Mouse (Mus musculus) testis, adult 2 months (tissue): ENCODE measurements around the gene Smap1. TPM values are rescaled to one million over a fixed set of nuclear protein-coding genes. Genes with fewer than 3 reads are reported as not detected.

Experiments
- H3K27ac ChIP-seq: fragments of 200-500 bp; 2 replicates; pipeline ENCODE4 v1.5.1; 2012; ENCODE audit warnings: low read depth, low read length; ENCODE audit not compliant: control insufficient read depth, insufficient read depth
- H3K27me3 ChIP-seq: fragments of 200-500 bp; 2 replicates; pipeline ENCODE4 v1.6.1; 2012; ENCODE audit warnings: mild to moderate bottlenecking, low read length, moderate library complexity; ENCODE audit not compliant: control insufficient read depth, insufficient read depth
- H3K36me3 ChIP-seq: fragments of 200-500 bp; 2 replicates; pipeline ENCODE4 v1.6.1; 2012; ENCODE audit warnings: mild to moderate bottlenecking, low read length; ENCODE audit not compliant: control insufficient read depth, insufficient read depth
- H3K4me1 ChIP-seq: fragments of 200-500 bp; 2 replicates; pipeline ENCODE4 v1.6.1; 2012; ENCODE audit warnings: low read length; ENCODE audit not compliant: control insufficient read depth, insufficient read depth
- H3K4me3 ChIP-seq: fragments of 200-500 bp; 2 replicates; pipeline ENCODE4 v1.5.1; 2012; ENCODE audit warnings: low read depth, mild to moderate bottlenecking, low read length, moderate library complexity, mixed read lengths; ENCODE audit not compliant: control insufficient read depth
- CTCF ChIP-seq: fragments of 200-500 bp; IDR thresholded peaks from 2 replicates; pipeline ENCODE4 v1.5.1; 2012; ENCODE audit warnings: low read depth, mild to moderate bottlenecking, inconsistent platforms, low read length, moderate library complexity; ENCODE audit not compliant: control insufficient read depth, insufficient read depth, insufficient replicate concordance
- POLR2A ChIP-seq: fragments of 200-500 bp; IDR thresholded peaks from 2 replicates; pipeline ENCODE4 v1.6.1; 2012; ENCODE audit warnings: low read depth, mild to moderate bottlenecking, inconsistent platforms, low read length, moderate library complexity; ENCODE audit not compliant: control insufficient read depth
- polyA plus RNA-seq: library from polyadenylated mRNA; depleted of rRNA; stranded (reverse); fragments of >200 nt; gene quantifications from 2 replicates; pipeline ENCODE4 v1.2.3, GENCODE M21; 2012

The Smap1 gene
- polyA plus RNA-seq, 1 experiment, result 335 TPM

GRCm38 (mm10) chr1:23855623-23856022, 66.5 kb downstream of the Smap1 start:
- Histone ChIP-seq H3K27ac (no peak overlapping the region), H3K36me3 (peaks cover 2% of the 10 kb centered on the region), H3K4me3 (no peak overlapping the region), H3K4me1 (no peaks in the 10 kb centered on the region), H3K27me3 (no peaks in the 10 kb centered on the region)
- TF ChIP-seq CTCF (no peak), POLR2A (no peak)

- H3K4me3 ChIP-seq, result no peak overlapping the region
- H3K36me3 ChIP-seq, result peaks cover 1% of the 10 kb centered on the region; the same call in 1 of the 2 replicates
Measured at GRCm38 (mm10) chr1:23846044-23846680, 76.0 kb downstream of the Smap1 start.

GRCm38 (mm10) chr1:23845007-23845406, 77.1 kb downstream of the Smap1 start:
- Histone ChIP-seq H3K27ac (no peak overlapping the region), H3K27me3 (no peaks in the 10 kb centered on the region), H3K4me1 (no peaks in the 10 kb centered on the region), H3K36me3 (peaks cover 1% of the 10 kb centered on the region; the same call in 1 of the 2 replicates), H3K4me3 (no peak overlapping the region)
- no peak for TF ChIP-seq POLR2A
- TF ChIP-seq CTCF, result no peak

More at GRCm38 (mm10) chr1:23846044-23846680, 76.0 kb downstream of the Smap1 start:
- TF ChIP-seq CTCF (no peak), POLR2A (no peak)
- Histone ChIP-seq H3K27me3 (no peaks in the 10 kb centered on the region), H3K27ac (no peak overlapping the region), H3K4me1 (no peaks in the 10 kb centered on the region)

- no peak overlapping the region for H3K4me3 ChIP-seq
- peak overlapping the region; percentile 32; the same call in 1 of the 2 replicates for H3K27ac ChIP-seq
- H3K4me1 ChIP-seq, result no peaks in the 10 kb centered on the region
- H3K36me3 ChIP-seq, result peaks cover 1% of the 10 kb centered on the region; the same call in 1 of the 2 replicates
- H3K27me3 ChIP-seq, result no peaks in the 10 kb centered on the region
- TF ChIP-seq POLR2A, result no peak
- TF ChIP-seq CTCF, result no peak
Measured at GRCm38 (mm10) chr1:23843790-23844189, 78.3 kb downstream of the Smap1 start.

- TF ChIP-seq POLR2A (no peak), CTCF (no peak)
Measured at GRCm38 (mm10) chr1:23842629-23843028, 79.5 kb downstream of the Smap1 start.

GRCm38 (mm10) chr1:23840924-23841323, 81.2 kb downstream of the Smap1 start:
- H3K4me3 ChIP-seq, result no peak overlapping the region
- H3K4me1 ChIP-seq, result no peaks in the 10 kb centered on the region
- no peak overlapping the region for H3K27ac ChIP-seq
- peaks cover 1% of the 10 kb centered on the region; the same call in 1 of the 2 replicates for H3K36me3 ChIP-seq
- no peak for TF ChIP-seq POLR2A
- no peak for TF ChIP-seq CTCF
- H3K27me3 ChIP-seq, result no peaks in the 10 kb centered on the region

More at GRCm38 (mm10) chr1:23842629-23843028, 79.5 kb downstream of the Smap1 start:
- Histone ChIP-seq H3K4me3 (no peak overlapping the region), H3K27ac (no peak overlapping the region), H3K36me3 (peaks cover 1% of the 10 kb centered on the region; the same call in 1 of the 2 replicates), H3K4me1 (no peaks in the 10 kb centered on the region), H3K27me3 (no peaks in the 10 kb centered on the region)

- Histone ChIP-seq H3K27ac (no peak overlapping the region), H3K4me3 (no peak overlapping the region), H3K4me1 (no peaks in the 10 kb centered on the region), H3K36me3 (no peaks in the 10 kb centered on the region), H3K27me3 (no peaks in the 10 kb centered on the region)
- TF ChIP-seq CTCF (no peak), POLR2A (no peak)
Measured at GRCm38 (mm10) chr1:23836630-23837029, 85.5 kb downstream of the Smap1 start.

GRCm38 (mm10) chr1:23834819-23835218, 87.3 kb downstream of the Smap1 start:
- H3K27ac ChIP-seq, result no peak overlapping the region
- no peaks in the 10 kb centered on the region for H3K4me1 ChIP-seq
- no peaks in the 10 kb centered on the region for H3K27me3 ChIP-seq
- no peak for TF ChIP-seq CTCF
- TF ChIP-seq POLR2A, result no peak
- H3K36me3 ChIP-seq, result no peaks in the 10 kb centered on the region
- H3K4me3 ChIP-seq, result no peak overlapping the region
